Mouse (Mus musculus) CD8-positive naive resting alpha-beta T cell, adult 2 months (primary cell): ENCODE measurements at regions not wholly inside any gene's neighbourhood (a gene's known extent, or its start where the extent isn't known, plus 50 kb on each side); places are given as distances from the start of the nearest gene placed in this dataset.

Experiments used
- DNase-seq, 2 experiments: peaks; one replicate each; pipeline ENCODE4 v3.0.0; 2022; ENCODE audit warnings: low read depth in 2 of 2, low spot score in 2 of 2

DNA sequence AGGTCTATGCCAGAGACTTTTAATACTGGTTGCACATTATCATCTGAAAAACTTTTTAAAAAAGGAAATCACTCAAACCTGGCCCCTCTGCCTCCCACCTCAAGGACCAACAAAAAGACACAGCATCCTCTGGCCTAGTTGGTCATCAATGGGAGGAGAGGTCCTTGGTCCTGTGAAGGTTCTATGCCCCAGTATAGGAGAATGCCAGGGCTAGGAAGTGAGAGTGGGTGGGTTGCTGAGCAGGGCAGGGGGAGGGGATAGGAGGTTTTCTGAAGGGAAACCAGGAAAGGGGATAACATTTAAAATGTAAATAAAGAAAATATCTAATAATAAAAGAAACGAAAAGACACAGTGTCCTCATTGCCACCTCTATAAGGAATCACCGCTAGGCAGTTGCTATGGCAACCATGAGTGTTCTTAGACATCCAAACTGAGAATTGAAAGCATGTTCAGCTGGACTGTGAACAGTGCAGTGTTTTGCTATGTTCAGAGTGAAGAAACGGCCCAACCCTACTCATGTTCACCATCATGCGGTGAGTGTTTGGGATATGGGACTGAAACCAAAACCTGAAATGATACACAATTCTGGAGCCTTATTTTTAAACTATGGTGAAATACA lies 82.5 kb upstream of the 4933402D24Rik start:
- no peak for DNase-seq

DNA sequence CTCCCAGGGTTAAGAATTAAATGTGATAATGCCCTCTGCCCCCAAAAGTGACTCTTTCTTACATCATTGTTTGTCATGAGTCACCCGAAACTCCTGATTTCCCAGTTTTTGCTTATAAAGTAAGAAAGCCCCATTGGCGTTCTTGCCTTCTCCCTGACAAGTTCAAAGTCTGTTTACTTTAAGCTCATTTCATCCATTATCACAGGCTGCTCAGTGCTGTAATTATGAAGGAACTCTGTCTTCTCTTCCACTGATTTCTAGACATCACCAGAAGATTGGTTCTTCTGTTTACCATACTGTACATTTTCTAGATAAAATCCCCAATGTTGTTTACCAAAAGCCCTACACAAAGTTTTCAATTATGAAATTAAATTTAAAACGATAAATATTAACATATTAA lies 81.2 kb upstream of the 4933402D24Rik start:
- no peak for DNase-seq

DNA sequence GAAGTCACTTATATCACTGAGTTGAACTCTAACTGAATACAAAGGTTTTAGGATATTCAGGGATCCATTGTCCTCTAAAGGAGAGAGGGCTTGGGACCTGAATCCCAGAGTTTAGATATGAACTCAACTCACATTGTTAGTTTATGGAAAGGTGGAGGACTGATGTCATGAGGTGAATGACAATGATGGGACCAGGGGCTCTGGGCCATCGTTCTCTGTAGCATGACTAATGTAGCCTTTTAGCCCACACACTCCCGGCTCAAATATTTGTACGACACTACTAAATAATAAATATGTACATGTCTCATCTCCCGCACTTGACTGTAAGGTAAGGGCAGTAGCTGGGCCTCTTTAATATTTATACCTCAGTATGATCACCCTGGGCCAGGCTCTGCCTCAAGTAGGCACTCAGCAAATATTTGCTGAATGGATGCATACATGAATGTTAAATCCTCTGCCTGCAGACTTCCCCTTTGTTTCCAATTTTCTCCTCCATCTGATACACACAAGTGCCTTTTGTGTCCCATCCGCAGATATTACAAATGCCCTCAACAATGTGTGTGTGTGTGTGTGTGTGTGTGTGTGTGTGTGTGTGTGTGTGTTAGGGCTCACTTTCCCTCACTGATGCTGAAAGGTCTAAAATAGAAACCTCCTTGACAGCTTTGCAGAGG lies 59.2 kb upstream of the 4933402D24Rik start:
- no peak for DNase-seq

DNA sequence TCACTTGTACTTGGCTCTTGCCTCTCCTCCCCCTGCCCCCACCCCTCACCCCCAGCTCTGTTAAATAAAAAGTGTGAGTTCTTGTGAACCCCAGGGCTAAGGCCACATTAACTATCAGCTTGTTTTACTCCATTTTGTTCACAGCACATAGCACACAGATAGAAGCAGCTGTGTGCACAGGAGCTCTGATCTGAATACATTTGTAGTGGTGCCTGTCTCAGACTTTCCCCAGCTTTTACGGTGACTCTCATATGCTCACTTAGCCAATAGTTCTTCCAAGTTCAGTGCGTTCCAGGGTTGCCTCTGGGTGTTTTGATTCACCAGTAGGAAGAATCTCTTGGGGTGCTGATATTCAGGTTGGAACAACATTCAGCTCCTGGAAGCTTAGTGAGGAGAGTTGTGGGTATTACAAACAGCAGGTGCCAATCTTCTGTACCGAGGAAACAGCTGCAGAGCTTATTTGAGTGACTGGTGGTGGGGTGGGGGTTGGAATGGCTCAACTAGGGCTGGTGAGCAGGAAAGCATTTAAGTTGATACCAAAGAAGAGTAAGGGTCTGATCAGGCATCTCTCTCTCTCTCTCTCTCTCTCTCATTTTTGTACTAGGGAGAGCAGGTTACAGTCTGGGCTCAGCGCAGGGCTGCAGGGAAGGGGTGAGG lies 51.7 kb upstream of the 4933402D24Rik start:
- no peak for DNase-seq

DNA sequence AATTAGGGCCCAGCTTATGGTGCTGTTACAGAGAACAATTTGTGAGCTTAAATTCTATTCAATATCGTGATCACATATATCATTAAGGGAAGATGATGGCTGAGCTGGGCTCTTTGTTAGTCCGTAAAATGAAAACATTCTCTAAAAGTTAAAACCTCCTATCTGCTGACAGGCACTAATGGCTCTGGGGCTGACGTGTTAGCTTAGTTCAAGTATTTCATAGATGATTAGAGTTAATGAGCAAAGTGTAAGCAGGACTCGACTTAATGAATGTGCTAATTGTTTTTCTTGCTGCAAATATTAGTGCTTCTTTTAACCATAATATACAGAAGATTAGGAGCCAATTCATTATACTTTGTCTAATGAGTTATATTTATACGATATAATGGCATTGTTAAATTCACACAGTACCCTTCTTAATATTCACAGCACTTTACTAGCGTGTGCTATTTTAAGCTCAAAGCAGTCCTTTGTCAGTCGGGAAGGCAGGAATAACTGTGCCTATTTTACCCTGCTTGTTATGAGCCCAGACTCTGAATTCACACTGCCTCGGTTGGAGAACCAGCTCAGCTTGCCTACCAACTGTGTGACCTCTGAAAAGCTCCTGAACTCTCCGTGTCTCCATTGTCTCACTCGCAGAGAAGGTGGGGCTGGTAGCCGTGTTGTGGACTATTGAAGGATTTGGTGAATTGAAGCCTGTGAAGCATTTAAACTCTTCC lies 50.6 kb upstream of the 4933402D24Rik start:
- DNase-seq = no peak
